Mouse (Mus musculus) B cell, adult 2 months (primary cell): ENCODE measurements at regions not wholly inside any gene's neighbourhood (a gene's known extent, or its start where the extent isn't known, plus 50 kb on each side); places are given as distances from the start of the nearest gene placed in this dataset.

Experiments used
- DNase-seq, 2 experiments: peaks; one replicate each; pipeline ENCODE4 v3.0.0; 2022

DNA sequence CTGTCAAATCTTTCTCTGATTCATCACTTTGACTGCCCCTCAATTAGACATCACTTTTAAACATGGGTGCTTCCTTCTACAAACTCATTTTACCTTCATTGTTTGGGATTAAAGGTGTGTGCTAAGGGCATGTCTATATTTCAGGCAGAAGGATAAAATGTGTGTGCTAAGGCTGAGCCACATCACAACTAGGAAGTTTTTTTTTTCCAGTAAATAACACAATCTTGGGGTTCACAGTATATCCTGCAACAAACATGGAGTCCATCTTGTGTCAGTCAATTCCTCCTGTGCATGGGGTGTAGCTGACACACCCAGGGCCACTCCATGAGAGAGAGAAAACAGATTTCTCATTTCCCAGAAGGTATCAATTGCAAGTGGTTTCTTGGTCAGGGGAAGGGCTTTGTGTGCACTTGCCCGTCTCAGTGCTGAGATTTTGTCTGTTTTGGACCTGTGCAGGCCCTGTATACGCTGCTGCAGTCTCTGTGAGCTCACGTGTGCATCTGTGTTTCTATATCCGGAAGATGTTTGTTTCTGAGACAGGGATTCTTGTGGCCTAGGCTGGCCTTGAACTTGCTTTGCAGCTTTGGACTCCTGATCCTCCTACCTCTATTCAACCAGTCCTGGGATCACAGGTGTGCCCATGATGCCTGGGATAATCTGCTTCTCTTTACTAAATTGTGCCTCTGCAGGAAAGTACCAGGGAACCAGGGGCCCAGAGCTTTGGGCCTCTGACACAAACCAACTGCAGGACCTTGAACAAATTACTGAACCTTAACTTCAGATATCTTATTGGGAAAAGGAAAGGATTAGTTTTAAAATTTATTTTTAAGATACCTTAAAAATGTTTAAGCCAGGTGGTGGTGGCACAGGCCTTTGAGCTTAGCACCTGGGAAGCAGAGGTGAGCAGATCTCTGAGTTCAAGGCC lies 63.9 kb upstream of the Cpsf6 start:
- DNase-seq, result no peak

DNA sequence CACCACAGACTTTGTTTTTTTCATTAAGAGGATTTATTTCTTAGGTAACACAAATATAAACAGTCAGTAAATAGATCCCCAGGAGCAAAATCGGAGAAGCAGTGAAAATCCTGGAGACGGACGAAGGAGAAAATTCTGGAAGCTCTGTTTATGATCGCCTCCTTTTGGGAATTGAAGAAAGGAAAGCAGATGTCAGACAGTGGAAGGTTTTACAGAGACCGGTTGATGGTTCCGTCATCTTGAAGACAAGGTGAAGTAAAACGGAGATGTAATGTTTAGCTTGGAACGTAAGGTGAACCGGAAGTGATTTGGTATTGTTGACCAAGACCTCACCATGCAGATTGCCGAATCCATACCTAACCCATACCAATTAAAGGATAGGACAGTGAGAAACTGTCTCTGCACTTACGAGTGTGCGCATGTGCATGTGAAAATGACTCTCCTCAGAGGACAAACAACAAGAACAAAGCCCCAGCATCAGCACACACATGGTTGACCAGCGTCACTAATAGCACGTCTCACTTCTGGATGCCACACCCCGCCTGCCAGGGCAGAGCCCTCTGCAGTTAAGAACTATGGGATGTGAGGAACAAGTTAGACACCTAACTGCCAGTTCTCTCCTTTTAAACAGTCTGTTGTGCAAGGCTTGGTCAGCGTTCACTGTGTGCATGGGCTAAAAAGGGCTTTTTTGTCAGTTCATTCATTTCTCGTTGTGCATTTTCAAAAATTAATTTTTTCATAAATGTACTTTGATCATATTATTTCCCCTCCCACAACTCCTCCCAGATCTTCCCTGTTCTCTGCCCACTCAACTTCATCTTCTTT lies 62.4 kb upstream of the Cpsf6 start:
- no peak for DNase-seq

DNA sequence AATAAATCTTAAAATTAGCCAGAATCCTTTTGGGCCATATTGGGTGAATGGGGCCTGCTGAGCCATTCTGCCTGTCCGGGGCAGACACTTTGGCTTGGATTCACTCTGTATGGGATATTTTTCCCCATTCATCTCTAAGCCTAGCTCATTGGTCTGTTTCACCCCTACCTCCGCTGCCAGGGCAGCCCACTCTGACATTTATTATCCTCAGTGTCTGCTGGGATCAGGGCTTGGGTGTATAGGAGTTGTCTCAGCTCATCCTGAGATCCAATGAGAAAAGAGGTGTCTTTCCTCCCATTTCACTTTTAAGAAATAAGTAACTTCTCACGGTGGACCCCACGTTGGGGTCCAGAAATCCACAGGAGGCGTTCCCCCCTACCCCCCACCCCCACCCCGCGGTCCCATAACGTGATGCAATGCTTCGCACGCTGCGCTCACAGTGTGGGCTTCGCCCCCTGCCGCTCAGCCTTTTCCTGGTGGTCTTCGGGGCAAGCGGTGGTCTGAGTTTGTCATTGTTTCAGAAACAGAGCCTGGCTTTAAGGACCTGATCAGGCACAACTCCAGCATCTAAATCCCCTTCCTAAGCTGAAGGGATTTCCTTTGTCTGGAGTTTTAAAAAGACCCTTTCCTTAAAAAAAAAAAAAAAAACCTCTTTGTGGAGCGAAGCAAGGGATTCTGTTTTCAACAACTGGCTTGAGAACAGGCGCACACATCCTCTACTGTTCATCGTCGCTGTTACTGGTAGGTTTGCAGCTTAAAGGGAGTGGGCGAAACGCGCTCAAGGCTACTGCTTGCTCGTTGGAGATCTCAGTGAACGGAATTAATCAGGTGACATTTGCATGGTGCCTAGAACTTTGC lies 61.5 kb upstream of the Cpsf6 start:
- no peak for DNase-seq

GRCm38 (mm10) chr10:117440225-117440976 lies 60.6 kb upstream of the Cpsf6 start:
- DNase-seq, result no peak

DNA sequence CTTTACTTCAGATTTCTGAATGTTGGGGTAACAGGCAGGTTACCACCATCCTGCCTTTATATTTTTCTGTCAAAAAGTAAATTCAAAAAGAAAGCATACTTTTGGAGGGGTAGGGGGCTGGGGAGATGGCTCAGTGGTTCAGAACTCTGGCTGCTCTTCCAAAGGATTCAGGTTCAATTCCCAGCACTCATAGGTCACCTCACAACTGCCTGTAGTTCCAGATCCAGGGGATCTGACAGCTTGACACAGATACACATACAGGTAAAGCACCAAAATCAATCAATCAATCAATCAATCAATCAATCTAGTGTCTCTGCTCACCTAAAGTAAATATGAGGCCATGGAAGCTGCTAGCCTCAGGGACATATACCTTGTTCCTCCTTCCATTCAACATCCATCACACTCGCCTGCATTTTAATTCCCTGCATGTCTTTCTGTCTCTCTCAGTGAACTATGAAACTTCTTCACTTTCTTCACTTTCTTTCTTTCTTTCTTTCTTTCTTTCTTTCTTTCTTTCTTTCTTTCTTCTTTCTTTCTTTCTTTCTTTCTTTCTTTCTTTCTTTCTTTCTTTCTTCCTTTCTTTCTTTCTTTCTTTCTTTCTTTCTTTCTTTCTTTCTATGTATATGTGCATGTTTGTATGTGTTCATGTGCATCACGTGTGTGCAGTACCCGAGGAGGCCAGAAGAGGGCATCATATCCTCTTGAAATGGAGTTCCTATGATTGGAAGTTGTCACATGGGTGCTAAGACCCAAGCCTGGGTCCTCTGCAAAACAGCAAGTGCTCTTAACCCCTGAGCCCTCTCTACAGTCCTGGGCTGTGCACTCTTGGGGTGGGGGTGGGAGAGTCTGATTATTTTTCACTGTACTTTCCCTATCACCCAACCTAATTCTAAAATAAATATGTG lies 59.6 kb upstream of the Cpsf6 start:
- DNase-seq, result peak; percentile 31 to 42

- DNase-seq, result no peak
Measured at GRCm38 (mm10) chr10:117438614-117439193, 58.9 kb upstream of the Cpsf6 start.

- DNase-seq, result no peak
Measured at GRCm38 (mm10) chr10:117437970-117438369, 58.2 kb upstream of the Cpsf6 start.

- DNase-seq, result peak; percentile 77 to 79
Measured at GRCm38 (mm10) chr10:117436875-117437715, 57.3 kb upstream of the Cpsf6 start.

GRCm38 (mm10) chr10:117436308-117436874 lies 56.6 kb upstream of the Cpsf6 start:
- no peak for DNase-seq

DNA sequence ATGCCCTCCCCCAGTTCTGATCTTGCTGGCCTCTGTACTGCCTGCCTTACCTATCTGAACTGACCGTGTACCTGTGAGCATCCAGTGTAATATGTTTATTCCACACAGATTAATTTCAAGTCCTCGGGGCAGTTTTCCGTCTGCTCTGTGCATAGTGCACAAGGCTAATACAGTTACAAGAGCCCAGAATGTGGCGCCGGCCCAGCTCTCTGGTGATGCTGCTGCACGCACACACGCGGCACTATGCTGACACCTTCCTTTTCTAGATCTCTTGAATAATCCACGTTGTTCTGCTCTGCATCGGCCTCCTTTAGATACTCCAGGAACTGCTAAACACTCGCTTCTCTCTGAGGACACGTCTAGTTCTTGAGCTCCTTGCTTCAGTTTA lies 55.9 kb upstream of the Cpsf6 start:
- DNase-seq, result no peak

GRCm38 (mm10) chr10:117434871-117435733 lies 55.3 kb upstream of the Cpsf6 start:
- peak; percentile 93 to 94 for DNase-seq

DNA sequence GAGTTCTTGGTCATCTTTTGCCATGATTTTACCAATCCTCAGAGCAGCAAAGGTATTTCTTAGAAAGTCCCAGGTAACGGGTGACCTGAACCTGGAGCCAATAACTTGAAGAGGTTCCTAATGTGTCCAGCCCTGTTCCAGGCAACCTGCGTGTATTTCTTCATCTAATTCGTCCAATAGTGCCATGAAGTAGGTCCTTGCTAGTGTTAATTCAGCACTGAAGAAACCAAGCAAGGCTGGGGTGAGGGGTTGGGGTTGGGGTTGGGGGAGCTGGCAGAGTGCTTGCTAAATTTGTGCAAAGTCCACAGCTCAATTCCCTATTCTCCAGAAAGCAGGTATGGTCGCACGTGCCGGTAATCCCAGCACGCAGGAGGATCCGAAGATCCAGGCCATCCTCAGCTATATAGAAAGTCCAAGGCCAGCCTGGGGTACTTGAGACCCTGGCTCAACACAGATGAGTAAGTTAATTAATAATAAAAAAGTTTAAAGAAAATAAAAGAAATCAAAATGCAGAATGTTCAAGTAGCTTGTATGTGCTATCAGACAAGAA lies 54.6 kb upstream of the Cpsf6 start:
- DNase-seq, result peak; percentile 35 to 49

DNA sequence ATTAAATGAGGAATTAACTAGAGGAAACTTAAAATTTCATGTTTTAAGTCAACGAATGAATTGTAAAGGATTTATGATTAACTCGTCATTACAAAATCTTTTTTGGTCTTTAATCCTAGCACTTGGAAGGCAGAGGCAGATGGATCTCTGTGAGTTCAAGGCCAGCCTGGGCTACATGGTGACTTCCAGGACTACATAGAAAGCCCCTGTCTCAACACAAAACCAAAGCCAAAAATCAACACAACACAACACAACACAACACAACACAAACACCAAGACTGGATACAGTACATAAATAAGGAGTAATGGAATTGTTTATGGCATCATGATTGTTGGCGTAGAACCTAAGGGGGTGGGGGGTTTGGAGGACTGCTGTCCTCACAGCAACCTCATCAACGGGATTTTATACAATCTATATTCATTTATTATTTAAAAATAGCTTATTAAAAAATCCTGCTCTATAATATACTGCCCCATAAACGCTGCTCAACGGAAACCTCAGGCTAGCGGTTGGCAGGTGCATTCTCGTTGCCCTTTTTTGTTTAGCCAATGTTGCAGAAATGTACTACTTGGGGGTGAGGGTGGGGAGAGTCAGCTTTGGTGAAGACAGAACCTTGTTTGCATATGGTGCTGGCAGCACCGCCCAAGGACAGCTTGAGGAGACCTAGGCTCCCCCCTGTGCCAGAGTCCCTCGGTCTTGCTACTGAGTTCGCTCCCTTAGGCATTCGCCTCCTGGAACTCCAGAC lies 53.9 kb upstream of the Cpsf6 start:
- peak; percentile 60 to 64 for DNase-seq

DNA sequence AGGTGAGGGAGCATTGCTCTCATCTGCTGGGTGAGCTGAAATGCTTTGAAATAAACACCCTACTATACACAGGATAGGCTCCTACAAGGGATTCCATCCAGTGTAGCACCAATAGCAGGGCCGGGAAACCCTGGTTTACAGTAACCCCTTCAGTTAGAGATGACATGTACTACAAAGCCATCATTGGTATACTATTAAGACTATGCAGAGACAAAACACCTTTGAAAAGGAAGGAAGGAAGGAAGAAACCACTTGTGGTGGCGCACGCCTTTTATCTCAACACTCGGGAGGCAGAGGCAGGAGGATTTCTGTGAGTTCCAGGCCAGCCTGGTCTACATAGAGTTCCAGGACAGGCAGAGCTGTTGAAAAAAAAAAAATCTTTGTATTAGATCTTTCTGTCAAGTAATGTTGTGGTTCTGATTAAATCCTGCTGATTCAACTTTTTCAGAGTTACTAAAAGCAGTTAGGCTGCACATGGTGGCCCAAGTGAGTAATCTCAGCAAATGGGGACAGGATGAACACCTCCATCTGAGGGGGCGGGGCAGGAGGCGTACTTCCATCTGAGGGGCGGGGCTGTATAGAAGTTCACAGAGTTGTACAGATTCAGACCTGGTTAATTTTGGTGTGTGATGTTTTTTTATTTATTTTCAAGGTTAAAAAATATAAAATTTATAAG lies 53.2 kb upstream of the Cpsf6 start:
- DNase-seq, result peak; percentile 81 to 84

- peak; percentile 88 to 89 for DNase-seq
Measured at GRCm38 (mm10) chr10:117432415-117432814, 52.6 kb upstream of the Cpsf6 start.

DNA sequence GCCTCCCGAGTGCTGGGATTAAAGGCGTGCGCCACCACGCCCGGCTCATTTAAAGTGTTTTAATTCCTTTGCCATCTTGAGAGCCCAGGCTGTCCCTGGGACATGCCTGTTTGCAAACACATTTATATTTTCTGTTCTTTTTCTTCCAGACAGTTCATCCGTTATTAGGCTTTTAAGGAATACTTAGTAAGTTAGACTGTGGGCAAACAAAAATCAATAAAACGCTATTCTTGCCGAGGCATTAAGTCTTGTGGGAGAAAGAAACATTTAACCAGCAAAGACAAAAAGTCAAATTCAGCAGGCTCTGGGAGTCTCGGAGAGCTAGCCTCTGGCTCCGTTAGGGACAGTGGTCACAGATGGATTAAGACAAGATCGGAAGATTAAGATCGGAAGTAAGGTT lies 52.0 kb upstream of the Cpsf6 start:
- DNase-seq, result no peak
